Mouse (Mus musculus) stomach, postnatal 0 days (tissue): ENCODE data around the gene Pde4c. TPM values are rescaled to one million over a fixed set of nuclear protein-coding genes. Genes with fewer than 3 reads are reported as not detected.

ENCODE experiments used
- ATAC-seq: fragments of 200-750 bp; cut with Nextera tagmentation; 2 replicates; pipeline ENCODE4 v1.8.0; 2017; ENCODE audit not compliant: low FRiP score, low TSS enrichment
- DNase-seq: peaks from one replicate; pipeline ENCODE4 v3.0.0-alpha.2; 2016; ENCODE audit warnings: low spot score
- H3K27ac ChIP-seq: fragments of 300-500 bp; sonication (generic); replicated peaks from 2 replicates; pipeline ENCODE4 v1.5.1; 2014; ENCODE audit warnings: mild to moderate bottlenecking, control low read depth
- H3K27me3 ChIP-seq: fragments of 300-500 bp; sonication (generic); 2 replicates; pipeline ENCODE4 v1.6.1; 2014; ENCODE audit warnings: low read length; ENCODE audit not compliant: control insufficient read depth, insufficient read depth
- H3K36me3 ChIP-seq: fragments of 300-500 bp; sonication (generic); 2 replicates; pipeline ENCODE4 v1.6.1; 2014; ENCODE audit warnings: low read length, mixed read lengths; ENCODE audit not compliant: control insufficient read depth, insufficient read depth
- H3K4me1 ChIP-seq: fragments of 300-500 bp; sonication (generic); replicated peaks from 2 replicates; pipeline ENCODE4 v1.6.1; 2014; ENCODE audit warnings: antibody characterized with exemption; ENCODE audit not compliant: control insufficient read depth, insufficient read depth
- H3K4me2 ChIP-seq: fragments of 300-500 bp; sonication (generic); replicated peaks from 2 replicates; pipeline ENCODE4 v1.6.1; 2014; ENCODE audit warnings: low read depth, mild to moderate bottlenecking, control low read depth, moderate library complexity
- H3K4me3 ChIP-seq: fragments of 300-500 bp; sonication (generic); 2 replicates; pipeline ENCODE4 v1.5.1; 2014; ENCODE audit warnings: low read depth, low read length, control low read depth
- H3K9ac ChIP-seq: fragments of 300-500 bp; sonication (generic); 2 replicates; pipeline ENCODE4 v1.6.1; 2014; ENCODE audit warnings: mild to moderate bottlenecking, low read length, control low read depth, mixed read lengths
- H3K9me3 ChIP-seq: fragments of 300-500 bp; sonication (generic); 2 replicates; pipeline ENCODE4 v1.6.1; 2016; ENCODE audit warnings: low read length; ENCODE audit not compliant: control insufficient read depth
- CTCF ChIP-seq: IDR thresholded peaks from 2 replicates; pipeline ENCODE4 v1.5.1; 2016; ENCODE audit warnings: antibody characterized with exemption, low read depth, mild to moderate bottlenecking, moderate library complexity
- EP300 ChIP-seq: optimal IDR thresholded peaks from 2 replicates; pipeline ENCODE3; 2016; ENCODE audit warnings: antibody characterized with exemption
- WGBS: fragments of 180-500 bp; shearing (Covaris S2); extraction: QIAGEN DNeasy Blood & Tissue Kit; methylation state at CpG from one replicate; pipeline ENCODE4 v1.1.7; 2014; 5-methylcytosine and 5-hydroxymethylcytosine counted together
- polyA plus RNA-seq: library from polyadenylated mRNA; unstranded; fragments of >200 nt; fragmentation: Nextera tagmentation; extraction: Ambion mirVana; gene quantifications from 2 replicates; pipeline ENCODE4 v1.2.1, GENCODE M21; 2015

Gene Pde4c
- polyA plus RNA-seq, 1 experiment from 2014 or later: 0.27 TPM

DNA sequence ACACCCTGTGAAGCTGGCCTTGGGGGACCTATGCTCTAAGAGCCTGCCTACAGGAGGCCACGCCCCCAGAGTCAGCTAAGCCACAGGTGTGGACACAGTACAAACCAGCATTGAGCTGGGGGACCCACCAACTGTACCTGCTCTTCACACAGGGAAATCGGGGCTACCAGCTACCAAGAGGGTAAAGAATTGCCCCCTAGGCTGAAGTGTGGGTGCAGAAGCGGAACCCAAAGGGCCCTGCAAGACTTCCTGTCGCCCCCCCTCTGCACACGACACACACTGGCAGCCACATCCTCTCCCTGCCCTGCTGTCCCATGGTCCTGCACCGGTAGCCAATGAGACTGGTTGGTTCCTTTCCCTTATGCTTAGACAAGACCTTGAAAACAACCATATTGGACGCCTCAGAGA is 67.8 kb downstream of the Pde4c start:
- no peaks in the 10 kb centered on the region for H3K27me3 ChIP-seq
- peaks cover 3% of the 10 kb centered on the region for H3K36me3 ChIP-seq
- H3K27ac ChIP-seq: no peak overlapping the region; the same call in 1 of the 2 replicates
- H3K4me2 ChIP-seq: peak overlapping the region; percentile 60
- peak; percentile 71 for DNase-seq
- no peak; the same call in 1 of the 2 replicates for ATAC-seq
- H3K9ac ChIP-seq: peak overlapping the region; percentile 71
- H3K4me3 ChIP-seq: peak overlapping the region; percentile 50
- peaks cover 8% of the 10 kb centered on the region; the same call in 1 of the 2 replicates for H3K4me1 ChIP-seq
- H3K9me3 ChIP-seq: no peaks in the 10 kb centered on the region
- TF ChIP-seq EP300 (no peak), CTCF (no peak)
- WGBS: 43% methylated on average over 7 of the region's 7 CpGs

DNA sequence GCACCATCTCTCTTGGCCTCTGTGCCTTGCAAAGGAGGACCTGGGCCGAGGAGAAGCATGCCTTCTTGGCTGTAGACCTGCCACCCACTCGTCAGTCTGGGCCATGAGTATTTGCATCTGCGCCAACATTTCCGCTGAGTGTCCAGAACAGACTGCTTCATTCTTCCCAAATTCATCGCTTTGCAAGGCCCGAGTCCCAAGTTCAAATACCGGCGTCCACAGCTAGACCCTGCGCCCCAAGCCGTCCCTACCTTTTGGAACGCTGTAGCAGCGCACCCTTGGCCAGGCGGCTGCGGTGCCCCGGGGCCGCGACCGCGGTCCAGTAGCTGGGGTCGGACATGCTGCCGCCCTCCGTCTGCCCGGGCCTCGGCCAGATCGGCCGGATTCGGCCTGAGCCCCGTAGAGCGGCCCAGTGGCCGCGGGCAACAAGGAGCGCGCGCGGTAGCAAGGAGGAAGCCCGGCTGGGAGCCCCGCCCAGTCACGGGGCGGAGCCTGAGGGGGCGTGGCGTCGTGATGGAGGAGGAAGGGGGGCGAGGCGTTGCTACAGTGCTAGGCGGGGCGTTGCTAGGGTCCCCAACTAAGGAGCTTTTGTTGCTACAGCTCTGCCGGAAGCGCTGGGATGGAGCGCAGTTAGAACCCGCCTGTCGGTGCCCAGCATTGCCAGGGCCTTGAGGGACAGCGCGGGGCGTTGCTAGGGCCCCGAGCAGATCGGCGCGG is 68.6 kb downstream of the Pde4c start:
- peak; percentile 75 for ATAC-seq
- 3% methylated on average over 57 of the region's 58 CpGs for WGBS

DNA sequence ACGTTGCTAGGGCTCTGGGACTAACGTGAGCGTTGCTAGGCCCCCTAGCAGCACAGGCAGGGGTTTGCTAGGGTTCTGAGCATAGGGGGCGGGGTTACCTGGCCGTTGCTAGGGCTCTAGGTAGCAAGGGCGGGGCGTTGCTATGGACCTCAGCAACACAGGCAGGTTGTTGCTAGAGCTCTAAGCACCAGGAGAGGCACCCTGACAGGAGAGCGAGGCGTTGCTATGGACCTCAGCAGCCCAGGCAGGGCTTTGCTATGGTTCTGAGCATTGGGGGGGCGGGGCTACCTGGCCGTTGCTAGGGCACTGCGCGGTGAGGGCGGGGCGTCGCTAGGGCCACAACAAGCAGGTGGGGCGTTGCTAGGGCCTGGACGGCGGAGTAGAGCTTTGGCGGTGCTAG is 69.2 kb downstream of the Pde4c start:
- Histone ChIP-seq H3K36me3 (peaks cover 3% of the 10 kb centered on the region), H3K27me3 (no peaks in the 10 kb centered on the region), H3K9me3 (no peaks in the 10 kb centered on the region), H3K4me1 (peaks cover 8% of the 10 kb centered on the region; the same call in 1 of the 2 replicates), H3K27ac (peak overlapping the region; percentile 75), H3K4me3 (peak overlapping the region; percentile 50), H3K9ac (peak overlapping the region; percentile 71; the same call in 1 of the 2 replicates), H3K4me2 (peak overlapping the region; percentile 60)
- ATAC-seq: peak; percentile 74
- 0% methylated on average over 20 of the region's 20 CpGs for WGBS
- TF ChIP-seq CTCF (no peak), EP300 (no peak)
- DNase-seq: peak; percentile 96

More for the DNA sequence above, 68.6 kb downstream of the Pde4c start:
- Histone ChIP-seq H3K9ac (peak overlapping the region; percentile 71), H3K27ac (peak overlapping the region; percentile 75), H3K4me2 (peak overlapping the region; percentile 60), H3K27me3 (no peaks in the 10 kb centered on the region), H3K4me1 (peaks cover 8% of the 10 kb centered on the region; the same call in 1 of the 2 replicates), H3K36me3 (peaks cover 3% of the 10 kb centered on the region), H3K4me3 (peak overlapping the region; percentile 50), H3K9me3 (no peaks in the 10 kb centered on the region)
- peak; percentile 98 for DNase-seq
- no peak for TF ChIP-seq EP300
- no peak for TF ChIP-seq CTCF

DNA sequence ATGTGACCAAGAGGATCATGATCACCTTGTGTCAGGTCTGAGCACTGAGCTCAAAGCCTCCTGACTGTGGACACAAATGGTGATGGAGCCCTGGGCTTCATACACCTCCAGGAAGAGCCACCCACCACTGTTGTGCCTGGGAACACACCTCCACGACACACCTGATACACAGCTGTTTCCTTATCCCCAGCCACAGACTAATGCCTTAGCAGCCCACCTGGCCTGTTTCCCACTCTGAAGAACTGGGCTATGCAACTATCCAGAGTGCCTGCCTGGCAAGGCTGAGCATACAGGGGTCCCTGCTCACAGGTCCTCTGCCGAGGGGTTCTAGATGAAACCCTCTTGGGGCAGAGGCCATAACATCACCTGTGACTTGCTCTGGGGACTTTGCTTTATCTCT is 70.7 kb downstream of the Pde4c start:
- no peak overlapping the region for H3K4me2 ChIP-seq
- no peak overlapping the region for H3K9ac ChIP-seq
- H3K9me3 ChIP-seq: no peaks in the 10 kb centered on the region
- H3K4me1 ChIP-seq: peaks cover 10% of the 10 kb centered on the region; the same call in 1 of the 2 replicates
- no peaks in the 10 kb centered on the region for H3K27me3 ChIP-seq
- ATAC-seq: no peak
- DNase-seq: no peak
- no peak overlapping the region for H3K4me3 ChIP-seq
- TF ChIP-seq EP300 (no peak), CTCF (no peak)
- H3K36me3 ChIP-seq: no peaks in the 10 kb centered on the region
- 77% methylated on average over 2 of the region's 2 CpGs for WGBS
- H3K27ac ChIP-seq: no peak overlapping the region

DNA sequence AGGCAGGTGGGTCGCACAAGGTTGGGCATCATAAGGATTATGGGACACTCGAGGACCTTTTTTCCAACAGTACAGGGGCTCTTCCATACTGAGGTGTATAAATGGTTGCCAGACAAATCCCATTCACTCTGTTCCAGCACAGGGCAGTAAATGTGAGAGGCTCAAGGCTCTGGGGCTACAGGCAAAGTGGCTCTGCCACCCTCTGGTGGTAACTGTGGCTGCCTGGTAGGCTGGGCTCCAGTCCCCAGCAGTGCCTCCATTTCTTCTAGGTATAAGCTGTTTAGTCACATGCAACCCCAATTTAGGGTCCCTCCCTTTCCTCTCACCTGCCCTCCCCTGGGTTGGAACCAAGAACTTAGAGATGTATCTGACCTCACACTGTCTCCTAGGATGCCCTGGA is 71.8 kb downstream of the Pde4c start:
- DNase-seq (no peak), ATAC-seq (no peak)
- no peaks in the 10 kb centered on the region for H3K27me3 ChIP-seq
- no peak overlapping the region for H3K9ac ChIP-seq
- no peak overlapping the region for H3K27ac ChIP-seq
- H3K4me1 ChIP-seq: peaks cover 10% of the 10 kb centered on the region; the same call in 1 of the 2 replicates
- H3K9me3 ChIP-seq: no peaks in the 10 kb centered on the region
- H3K36me3 ChIP-seq: no peaks in the 10 kb centered on the region
- no peak overlapping the region for H3K4me3 ChIP-seq
- TF ChIP-seq EP300 (no peak), CTCF (peak; percentile 61)
- WGBS: 91% methylated on average over 2 of the region's 2 CpGs
- no peak overlapping the region for H3K4me2 ChIP-seq
